Mouse (Mus musculus): ENCODE results near the gene Acbd4. TPM values are rescaled to one million over a fixed set of nuclear protein-coding genes. Genes with fewer than 3 reads are reported as not detected.

Gene Acbd4
- polyA plus RNA-seq, 1 experiment from 2014 or later, result 36.6 TPM

DNA sequence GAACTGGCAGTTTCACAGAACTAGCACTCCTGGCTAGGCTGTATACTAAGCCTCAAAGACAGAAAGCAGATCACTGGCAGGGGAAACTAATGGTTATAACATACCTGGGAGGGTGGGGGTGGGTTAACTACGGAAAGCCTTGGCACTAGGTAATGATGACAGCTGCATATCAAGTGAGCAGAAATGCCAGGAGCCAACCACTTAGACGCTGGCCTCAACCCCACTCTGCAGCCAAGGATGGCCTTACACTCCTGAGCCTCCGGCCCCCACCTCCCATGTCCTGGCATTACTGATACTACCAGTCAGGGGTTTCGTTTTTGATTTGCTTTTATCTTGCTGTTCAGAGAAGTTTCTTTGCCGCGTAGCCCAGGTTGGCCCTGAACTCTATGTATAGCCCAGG, 5.7 kb upstream of the Acbd4 start:
- Histone ChIP-seq H3K4me1 (replicated peaks; ENCODE audit: insufficient read depth, low read length) (peaks cover 18% of the 10 kb centered on the region; the same call in 1 of the 2 replicates), H3K4me3 (replicated peaks; ENCODE audit: low read depth, low read length) (no peak overlapping the region), H3K9ac (ENCODE audit: low read depth, low read length) (no peak overlapping the region), H3K4me2 (ENCODE audit: low read length) (no peak overlapping the region), H3K27me3 (ENCODE audit: insufficient read depth, low read length) (no peaks in the 10 kb centered on the region), H3K36me3 (ENCODE audit: insufficient read depth, low read length) (no peaks in the 10 kb centered on the region), H3K27ac (no peak overlapping the region), H3K9me3 (replicated peaks; ENCODE audit: low read length) (no peaks in the 10 kb centered on the region)
- ATAC-seq (replicated peaks; ENCODE audit: low FRiP score, low read depth), result no peak
- no peak for DNase-seq (ENCODE audit: low spot score)
- WGBS, result 86% methylated on average over 6 of the region's 6 CpGs
- no peak for TF ChIP-seq CTCF (IDR thresholded peaks at IDR 0.05; ENCODE audit: low read depth)

DNA sequence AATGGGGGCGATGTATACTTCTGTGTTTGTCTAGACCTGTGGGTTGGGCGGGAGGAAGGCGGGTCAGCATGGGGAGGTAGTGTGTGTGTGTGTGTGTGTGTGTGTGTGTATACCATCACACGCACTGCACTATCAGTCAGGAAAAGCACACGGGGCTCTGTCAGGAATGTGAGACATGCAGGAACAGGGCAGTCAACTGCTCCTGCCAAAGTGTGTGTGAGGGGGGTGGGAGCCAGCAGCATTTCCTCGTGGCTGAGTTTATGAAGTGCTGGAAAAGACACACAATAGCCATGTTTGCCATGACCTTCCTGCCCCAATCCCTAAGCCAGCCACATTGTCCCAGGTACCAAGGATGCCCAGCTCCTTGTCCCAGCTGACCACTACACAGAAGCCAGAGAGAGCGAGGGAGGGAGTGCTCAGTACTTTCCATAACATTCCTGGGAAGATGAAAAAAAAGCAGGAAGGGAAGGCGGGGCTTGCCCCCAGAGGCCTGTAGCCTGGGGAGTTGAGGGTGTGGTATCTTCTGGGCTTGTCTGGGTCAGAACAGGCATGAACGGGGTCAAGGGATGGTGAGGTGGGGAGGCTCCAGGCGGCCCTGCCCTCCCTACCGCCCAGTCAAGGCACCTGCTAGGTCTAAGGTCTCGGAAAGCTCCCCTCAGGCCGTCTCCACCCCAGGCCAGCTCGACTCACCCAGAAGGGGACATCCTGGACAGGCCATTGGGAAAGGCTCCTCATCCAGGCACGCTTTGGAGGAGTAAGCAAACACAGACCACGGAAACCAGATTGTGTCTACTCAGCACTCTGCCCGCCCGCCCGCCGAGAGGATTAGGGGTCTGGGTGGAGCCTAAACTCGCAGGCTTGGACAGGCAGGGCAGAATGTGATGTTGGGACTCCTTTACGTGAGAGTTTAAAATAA, 4.2 kb upstream of the Acbd4 start:
- Histone ChIP-seq H3K4me3 (replicated peaks; ENCODE audit: low read depth, low read length) (no peak overlapping the region), H3K36me3 (ENCODE audit: insufficient read depth, low read length) (no peaks in the 10 kb centered on the region), H3K4me1 (replicated peaks; ENCODE audit: insufficient read depth, low read length) (peaks cover 24% of the 10 kb centered on the region; the same call in 1 of the 2 replicates), H3K4me2 (ENCODE audit: low read length) (0 out of 2 replicates have a peak overlapping the region, but pooled peaks have one; percentile 17), H3K27me3 (ENCODE audit: insufficient read depth, low read length) (no peaks in the 10 kb centered on the region), H3K9ac (ENCODE audit: low read depth, low read length) (no peak overlapping the region), H3K9me3 (replicated peaks; ENCODE audit: low read length) (no peaks in the 10 kb centered on the region), H3K27ac (peak overlapping the region; percentile 54; the same call in 1 of the 2 replicates)
- TF ChIP-seq CTCF (IDR thresholded peaks at IDR 0.05; ENCODE audit: low read depth), result no peak
- DNase-seq (ENCODE audit: low spot score) (peak; percentile 59), ATAC-seq (replicated peaks; ENCODE audit: low FRiP score, low read depth) (no peak)
- WGBS, result 19% methylated on average over 22 of the region's 22 CpGs

- peaks cover 27% of the 10 kb centered on the region; the same call in 1 of the 2 replicates for H3K4me1 ChIP-seq (replicated peaks; ENCODE audit: insufficient read depth, low read length)
- no peak overlapping the region for H3K4me3 ChIP-seq (replicated peaks; ENCODE audit: low read depth, low read length)
- H3K36me3 ChIP-seq (ENCODE audit: insufficient read depth, low read length), result no peaks in the 10 kb centered on the region
- H3K4me2 ChIP-seq (ENCODE audit: low read length), result no peak overlapping the region
- H3K9ac ChIP-seq (ENCODE audit: low read depth, low read length), result no peak overlapping the region
- no peaks in the 10 kb centered on the region for H3K27me3 ChIP-seq (ENCODE audit: insufficient read depth, low read length)
- no peak for ATAC-seq (replicated peaks; ENCODE audit: low FRiP score, low read depth)
- 57% methylated on average over 11 of the region's 11 CpGs for WGBS
- H3K27ac ChIP-seq, result no peak overlapping the region
- DNase-seq (ENCODE audit: low spot score), result peak; percentile 50
- TF ChIP-seq CTCF (IDR thresholded peaks at IDR 0.05; ENCODE audit: low read depth), result no peak
- H3K9me3 ChIP-seq (replicated peaks; ENCODE audit: low read length), result no peaks in the 10 kb centered on the region
These were observed 2.8 kb upstream of the Acbd4 start for GRCm38 (mm10) chr11:103098531-103099190.

DNA sequence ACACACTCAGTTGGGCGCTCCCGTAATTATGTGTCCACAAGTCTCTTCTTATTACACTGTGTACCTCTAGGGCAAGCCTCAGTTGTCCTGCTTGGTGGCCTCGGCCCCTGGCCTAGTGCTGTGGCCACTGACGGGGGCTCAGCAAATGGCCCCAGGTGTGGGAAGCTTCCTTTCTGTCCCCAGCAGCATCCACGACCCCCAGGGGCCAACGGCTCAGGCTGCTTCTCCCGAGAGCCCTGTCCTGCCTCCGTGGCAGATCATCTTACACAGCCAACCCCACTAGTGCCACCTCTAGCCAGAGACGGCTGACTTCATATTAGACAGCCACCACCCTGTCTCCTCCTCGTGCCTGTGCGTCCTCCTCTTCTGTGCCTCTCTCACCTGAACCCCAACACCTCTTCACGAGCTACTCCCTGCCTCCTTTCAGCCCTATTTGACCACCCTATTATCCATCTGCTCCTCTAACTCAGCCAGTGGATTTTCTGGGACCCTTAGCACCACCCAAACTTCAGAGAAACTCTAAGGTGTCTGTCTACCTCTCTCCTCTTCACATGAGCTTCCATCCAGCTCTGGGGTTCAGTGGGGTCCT, 2.0 kb upstream of the Acbd4 start:
- H3K27me3 ChIP-seq (ENCODE audit: insufficient read depth, low read length), result no peaks in the 10 kb centered on the region
- no peak overlapping the region for H3K4me2 ChIP-seq (ENCODE audit: low read length)
- no peak for DNase-seq (ENCODE audit: low spot score)
- H3K36me3 ChIP-seq (ENCODE audit: insufficient read depth, low read length), result no peaks in the 10 kb centered on the region
- H3K9ac ChIP-seq (ENCODE audit: low read depth, low read length), result no peak overlapping the region
- no peak for ATAC-seq (replicated peaks; ENCODE audit: low FRiP score, low read depth)
- H3K27ac ChIP-seq, result no peak overlapping the region
- no peak for TF ChIP-seq CTCF (IDR thresholded peaks at IDR 0.05; ENCODE audit: low read depth)
- peaks cover 27% of the 10 kb centered on the region; the same call in 1 of the 2 replicates for H3K4me1 ChIP-seq (replicated peaks; ENCODE audit: insufficient read depth, low read length)
- no peak overlapping the region for H3K4me3 ChIP-seq (replicated peaks; ENCODE audit: low read depth, low read length)
- WGBS, result 35% methylated on average over 11 of the region's 12 CpGs
- no peaks in the 10 kb centered on the region for H3K9me3 ChIP-seq (replicated peaks; ENCODE audit: low read length)

DNA sequence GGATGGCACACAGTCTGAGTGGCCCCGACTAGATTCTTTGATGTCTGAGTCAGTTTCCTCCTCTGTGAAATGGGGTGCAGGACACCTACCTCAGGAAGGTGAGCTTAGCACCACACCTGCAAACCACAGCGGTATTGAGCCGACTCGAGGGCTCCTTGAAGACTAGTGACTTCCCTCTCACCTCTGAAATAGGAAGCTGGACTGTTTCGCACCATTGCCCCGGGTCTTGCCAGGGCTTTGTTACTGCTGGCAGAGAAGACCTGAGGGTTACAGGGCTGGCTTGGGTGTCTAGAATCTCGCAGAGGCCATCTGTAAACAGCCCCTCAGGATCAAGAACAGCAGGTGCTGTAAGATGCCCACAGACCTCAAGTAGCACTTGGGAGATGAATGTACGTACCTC, 1.1 kb upstream of the Acbd4 start:
- no peaks in the 10 kb centered on the region for H3K9me3 ChIP-seq (replicated peaks; ENCODE audit: low read length)
- DNase-seq (ENCODE audit: low spot score) (peak; percentile 35), ATAC-seq (replicated peaks; ENCODE audit: low FRiP score, low read depth) (no peak)
- H3K4me3 ChIP-seq (replicated peaks; ENCODE audit: low read depth, low read length), result no peak overlapping the region; the same call in 1 of the 2 replicates
- H3K4me1 ChIP-seq (replicated peaks; ENCODE audit: insufficient read depth, low read length), result peaks cover 24% of the 10 kb centered on the region; the same call in 1 of the 2 replicates
- no peak overlapping the region for H3K27ac ChIP-seq
- H3K4me2 ChIP-seq (ENCODE audit: low read length), result peak overlapping the region; percentile 92
- 36% methylated on average over 8 of the region's 8 CpGs for WGBS
- no peak overlapping the region for H3K9ac ChIP-seq (ENCODE audit: low read depth, low read length)
- H3K36me3 ChIP-seq (ENCODE audit: insufficient read depth, low read length), result no peaks in the 10 kb centered on the region
- H3K27me3 ChIP-seq (ENCODE audit: insufficient read depth, low read length), result no peaks in the 10 kb centered on the region
- no peak for TF ChIP-seq CTCF (IDR thresholded peaks at IDR 0.05; ENCODE audit: low read depth)

Data from kidney, postnatal 0 days (tissue).